Mouse (Mus musculus): ENCODE data around the gene Syndig1l. TPM values are rescaled to one million over a fixed set of nuclear protein-coding genes. Genes with fewer than 3 reads are reported as not detected.

The Syndig1l gene
- polyA plus RNA-seq, 1 experiment from 2014 or later, result 11.2 TPM

DNA sequence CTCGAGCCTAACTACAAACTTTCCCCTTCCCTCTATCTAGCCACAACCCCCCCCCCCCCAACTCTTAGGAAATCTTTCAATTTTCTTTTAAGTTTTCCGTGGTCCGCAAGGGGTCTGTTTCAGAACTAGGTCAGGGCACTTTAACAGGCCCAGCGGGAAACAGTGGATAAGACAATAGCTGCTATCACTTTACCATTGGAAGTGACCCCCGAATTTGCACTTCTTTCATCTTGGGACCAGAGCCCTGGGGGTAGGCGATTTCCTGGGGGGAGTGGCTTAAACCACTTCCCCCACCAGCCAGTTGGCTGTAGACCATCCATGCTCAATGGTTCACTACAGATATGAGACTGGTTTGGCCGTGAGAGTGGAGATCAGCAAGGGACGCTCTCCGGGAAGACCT is 58.0 kb downstream of the Syndig1l start, which contains the start of gene Vrtn:
Gene Vrtn, plus strand, starts transcription at position 366 of the 400 bp plus-strand sequence.
- no peak for ATAC-seq (ENCODE audit: low read depth)
- Histone ChIP-seq H3K4me1 (ENCODE audit: control insufficient read depth, insufficient read depth, low read length) (no peaks in the 10 kb centered on the region), H3K27me3 (ENCODE audit: control insufficient read depth, insufficient read depth, low read length) (peaks cover 27% of the 10 kb centered on the region), H3K36me3 (ENCODE audit: control insufficient read depth, insufficient read depth, low read length) (no peaks in the 10 kb centered on the region), H3K9me3 (ENCODE audit: control insufficient read depth, low read length) (no peaks in the 10 kb centered on the region), H3K9ac (replicated peaks; ENCODE audit: low read depth, low read length) (no peak within 1 kb of the TSS), H3K27ac (ENCODE audit: low read depth, low read length) (no peak within 1 kb of the TSS), H3K4me3 (ENCODE audit: low read depth, low read length) (no peak within 1 kb of the TSS), H3K4me2 (ENCODE audit: low read depth, low read length) (no peak within 1 kb of the TSS)
- 6% methylated on average over 9 of the region's 9 CpGs for WGBS

DNA sequence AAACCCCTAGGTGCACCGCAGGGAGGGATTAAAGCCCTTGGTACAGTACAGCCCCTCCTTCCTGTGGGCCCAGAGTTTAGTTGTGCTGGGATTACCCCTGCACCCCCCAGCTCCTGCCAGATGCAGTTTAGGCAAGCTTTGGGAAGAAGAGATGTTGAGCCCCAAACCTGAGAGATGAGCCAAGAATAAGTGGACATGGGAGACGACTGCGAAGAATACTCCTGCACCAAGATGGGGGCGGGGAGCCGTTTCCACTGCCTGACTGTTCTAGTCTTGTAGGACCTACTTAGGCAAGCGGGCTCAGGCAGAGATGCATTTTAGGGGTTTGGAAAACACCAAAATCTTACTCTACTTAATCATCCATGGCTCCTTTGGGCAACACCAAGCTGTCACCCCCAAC is 58.4 kb downstream of the Syndig1l start:
- H3K9me3 ChIP-seq (ENCODE audit: control insufficient read depth, low read length), result no peaks in the 10 kb centered on the region
- ATAC-seq (ENCODE audit: low read depth), result no peak
- peaks cover 27% of the 10 kb centered on the region for H3K27me3 ChIP-seq (ENCODE audit: control insufficient read depth, insufficient read depth, low read length)
- no peaks in the 10 kb centered on the region for H3K4me1 ChIP-seq (ENCODE audit: control insufficient read depth, insufficient read depth, low read length)
- no peak overlapping the region for H3K4me3 ChIP-seq (ENCODE audit: low read depth, low read length)
- no peak overlapping the region for H3K27ac ChIP-seq (ENCODE audit: low read depth, low read length)
- WGBS, result 8% methylated on average over 6 of the region's 6 CpGs
- no peak overlapping the region for H3K9ac ChIP-seq (replicated peaks; ENCODE audit: low read depth, low read length)
- H3K4me2 ChIP-seq (ENCODE audit: low read depth, low read length), result no peak overlapping the region
- no peaks in the 10 kb centered on the region for H3K36me3 ChIP-seq (ENCODE audit: control insufficient read depth, insufficient read depth, low read length)

DNA sequence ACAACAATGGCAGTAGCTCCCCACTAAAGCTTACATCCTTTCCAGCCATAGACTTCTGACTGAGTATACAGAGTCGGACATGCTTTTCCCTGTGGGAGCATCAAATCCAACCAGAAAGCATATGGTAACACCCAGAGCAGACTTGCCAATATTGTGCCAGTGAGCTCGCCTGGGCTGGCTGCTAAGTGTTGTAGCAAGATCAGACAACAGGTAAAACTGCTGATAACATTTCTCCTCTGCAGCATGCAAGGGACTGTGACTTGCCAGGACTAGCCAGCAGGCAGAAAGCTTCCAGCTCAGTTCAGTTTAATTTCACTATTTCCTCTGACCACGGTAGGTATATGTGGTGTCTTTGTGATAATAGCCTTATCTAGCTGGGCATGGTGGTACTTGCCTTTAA is 66.8 kb downstream of the Syndig1l start:
- no peak overlapping the region for H3K27ac ChIP-seq (ENCODE audit: low read depth, low read length)
- no peak overlapping the region for H3K4me3 ChIP-seq (ENCODE audit: low read depth, low read length)
- no peaks in the 10 kb centered on the region for H3K9me3 ChIP-seq (ENCODE audit: control insufficient read depth, low read length)
- no peaks in the 10 kb centered on the region for H3K4me1 ChIP-seq (ENCODE audit: control insufficient read depth, insufficient read depth, low read length)
- WGBS, result 62% methylated on average over 3 of the region's 3 CpGs
- ATAC-seq (ENCODE audit: low read depth), result no peak
- H3K27me3 ChIP-seq (ENCODE audit: control insufficient read depth, insufficient read depth, low read length), result no peaks in the 10 kb centered on the region
- H3K36me3 ChIP-seq (ENCODE audit: control insufficient read depth, insufficient read depth, low read length), result no peaks in the 10 kb centered on the region
- H3K4me2 ChIP-seq (ENCODE audit: low read depth, low read length), result no peak overlapping the region
- no peak overlapping the region for H3K9ac ChIP-seq (replicated peaks; ENCODE audit: low read depth, low read length)

Other genes starting within 250 kb of the Syndig1l start
- gene Aldh6a1, start 247.8 kb downstream of the Syndig1l start, polyA plus RNA-seq (2014; fragmentation: Nextera tagmentation; extraction: Ambion mirVana), result 41.7 and 45.1 TPM in 2 replicates
- gene Lin52, start 247.4 kb downstream of the Syndig1l start, polyA plus RNA-seq (2014; fragmentation: Nextera tagmentation; extraction: Ambion mirVana), result 30.8 and 35.0 TPM in 2 replicates
- 7.2 and 8.0 TPM in 2 replicates for gene Vsx2, start 129.1 kb downstream of the Syndig1l start, polyA plus RNA-seq (2014; fragmentation: Nextera tagmentation; extraction: Ambion mirVana)
- gene Abcd4, start 81.4 kb downstream of the Syndig1l start, polyA plus RNA-seq (2014; fragmentation: Nextera tagmentation; extraction: Ambion mirVana), result 11.2 and 13.1 TPM in 2 replicates
- not detected in 2 replicates for gene Vrtn, start 57.8 kb downstream of the Syndig1l start, polyA plus RNA-seq (2014; fragmentation: Nextera tagmentation; extraction: Ambion mirVana)
- gene Npc2, start 74.3 kb upstream of the Syndig1l start, polyA plus RNA-seq (2014; fragmentation: Nextera tagmentation; extraction: Ambion mirVana), result 46.8 and 57.8 TPM in 2 replicates
- gene Isca2, start 74.4 kb upstream of the Syndig1l start, polyA plus RNA-seq (2014; fragmentation: Nextera tagmentation; extraction: Ambion mirVana), result 137 and 146 TPM in 2 replicates
- gene Ltbp2, start 177.7 kb upstream of the Syndig1l start, polyA plus RNA-seq (2014; fragmentation: Nextera tagmentation; extraction: Ambion mirVana), result 0.15 and 0.17 TPM in 2 replicates